Comparison of ENCODE assay signal across 27 mouse cellular contexts in genomic region chr9:117904621-117905020, GRCm38 (mm10).
"Had no signal": no experiment of that assay in that cellular context is flagged by ENCODE, and none has a peak within 500 bp of the region (broad histone marks: within the 10 kb centered on the region; RNA-seq: fewer than 3 reads in every experiment).

No protein-coding gene starts in this region.

- H3K27me3 ChIP-seq: limb, embryonic 12.5 days; limb, embryonic 13.5 days; limb, embryonic 15.5 days; liver, embryonic 12.5 days; liver, embryonic 13.5 days; liver, embryonic 15.5 days; lung, embryonic 15.5 days; midbrain, embryonic 12.5 days; midbrain, embryonic 13.5 days; midbrain, embryonic 15.5 days; neural tube, embryonic 12.5 days had no signal

- H3K27ac ChIP-seq: limb, embryonic 10.5 days; limb, embryonic 12.5 days; limb, embryonic 13.5 days; limb, embryonic 15.5 days; liver, embryonic 12.5 days; liver, embryonic 13.5 days; liver, embryonic 14.5 days; liver, embryonic 15.5 days; lung, embryonic 15.5 days; macrophage; midbrain, embryonic 10.5 days; midbrain, embryonic 12.5 days; midbrain, embryonic 13.5 days; midbrain, embryonic 15.5 days; neural tube, embryonic 12.5 days had no signal

- H3K36me3 ChIP-seq: limb, embryonic 10.5 days; limb, embryonic 12.5 days; limb, embryonic 13.5 days; limb, embryonic 15.5 days; liver, embryonic 12.5 days; liver, embryonic 13.5 days; liver, embryonic 15.5 days; lung, embryonic 15.5 days; midbrain, embryonic 10.5 days; midbrain, embryonic 12.5 days; midbrain, embryonic 13.5 days; midbrain, embryonic 15.5 days; neural tube, embryonic 12.5 days had no signal

- H3K4me1 ChIP-seq: limb, embryonic 12.5 days; limb, embryonic 13.5 days; limb, embryonic 15.5 days; liver, embryonic 12.5 days; liver, embryonic 13.5 days; liver, embryonic 15.5 days; lung, embryonic 15.5 days; midbrain, embryonic 10.5 days; midbrain, embryonic 12.5 days; midbrain, embryonic 13.5 days; midbrain, embryonic 15.5 days; neural tube, embryonic 12.5 days had no signal

- H3K9me3 ChIP-seq: limb, embryonic 10.5 days; limb, embryonic 12.5 days; limb, embryonic 13.5 days; limb, embryonic 15.5 days; liver, embryonic 12.5 days; liver, embryonic 13.5 days; liver, embryonic 15.5 days; lung, embryonic 15.5 days; midbrain, embryonic 10.5 days; midbrain, embryonic 12.5 days; midbrain, embryonic 13.5 days; midbrain, embryonic 15.5 days; neural tube, embryonic 12.5 days had no signal

- H3K4me3 ChIP-seq: limb, embryonic 10.5 days; limb, embryonic 12.5 days; limb, embryonic 13.5 days; limb, embryonic 15.5 days; liver, embryonic 12.5 days; liver, embryonic 13.5 days; liver, embryonic 15.5 days; lung, embryonic 15.5 days; megakaryocyte, embryonic 14.5 days; midbrain, embryonic 10.5 days; midbrain, embryonic 12.5 days; midbrain, embryonic 13.5 days; midbrain, embryonic 15.5 days; myocyte; neural tube, embryonic 12.5 days had no signal

- DNase-seq: liver; liver, embryonic 13.5 days; liver, postnatal 0 days; lung, adult 18-20 months; lung, adult 2 months; lung, embryonic 14.5 days; lung, postnatal 10 days; lung, postnatal 14 days; lung, postnatal 36 days; lung, postnatal 4 days; midbrain, embryonic 14.5 days had no signal
